Mouse (Mus musculus): ENCODE results near the gene Nacc1. TPM values are rescaled to one million over a fixed set of nuclear protein-coding genes. Genes with fewer than 3 reads are reported as not detected.
A peak's percentile ranks its signal among the peaks of the same experiment; 100 is the strongest.

The Nacc1 gene
- total and polyA plus RNA-seq, 2 experiments = 5.3 to 32.6 TPM

GRCm38 (mm10) chr8:84657680-84658079 is 30.0 kb downstream of the Nacc1 start:
- TF ChIP-seq CTCF (IDR thresholded peaks at IDR 0.05; ENCODE audit: low read depth, low read length) (no peak), POLR2A (IDR thresholded peaks at IDR 0.05; ENCODE audit: extremely low read depth, insufficient read depth, low read length) (no peak)
- 92% methylated on average over 4 of the region's 4 CpGs for WGBS
- H3K36me3 ChIP-seq (ENCODE audit: control insufficient read depth, insufficient read depth, low read length) = no peaks in the 10 kb centered on the region
- no peaks in the 10 kb centered on the region for H3K27me3 ChIP-seq (ENCODE audit: control insufficient read depth, insufficient read depth, low read length)
- no peak overlapping the region for H3K9ac ChIP-seq (ENCODE audit: low read depth, low read length)
- 0 out of 2 replicates have a peak, but pooled peaks cover 7% of the 10 kb centered on the region for H3K79me2 ChIP-seq (ENCODE audit: control insufficient read depth, insufficient read depth, low read length)
- H3K4me3 ChIP-seq (ENCODE audit: insufficient read depth, low read depth, low read length) = no peak overlapping the region
- no peak overlapping the region for H3K27ac ChIP-seq (replicated peaks; ENCODE audit: insufficient read depth, low read depth, low read length)
- no peak for DNase-seq (ENCODE audit: extremely low read depth, low read depth, low spot score)
- peaks cover 8% of the 10 kb centered on the region for H3K4me1 ChIP-seq (ENCODE audit: control insufficient read depth, insufficient read depth, low read length)

- DNase-seq (ENCODE audit: extremely low read depth, low read depth, low spot score) = no peak
- H3K9ac ChIP-seq (ENCODE audit: low read depth, low read length) = no peak overlapping the region
- no peaks in the 10 kb centered on the region for H3K36me3 ChIP-seq (ENCODE audit: control insufficient read depth, insufficient read depth, low read length)
- H3K4me1 ChIP-seq (ENCODE audit: control insufficient read depth, insufficient read depth, low read length) = peaks cover 8% of the 10 kb centered on the region
- TF ChIP-seq CTCF (IDR thresholded peaks at IDR 0.05; ENCODE audit: low read depth, low read length) = no peak
- TF ChIP-seq POLR2A (IDR thresholded peaks at IDR 0.05; ENCODE audit: extremely low read depth, insufficient read depth, low read length) = no peak
- no peak overlapping the region for H3K4me3 ChIP-seq (ENCODE audit: insufficient read depth, low read depth, low read length)
- H3K27ac ChIP-seq (replicated peaks; ENCODE audit: insufficient read depth, low read depth, low read length) = no peak overlapping the region; the same call in 1 of the 2 replicates
- 0 out of 2 replicates have a peak, but pooled peaks cover 5% of the 10 kb centered on the region for H3K79me2 ChIP-seq (ENCODE audit: control insufficient read depth, insufficient read depth, low read length)
- H3K27me3 ChIP-seq (ENCODE audit: control insufficient read depth, insufficient read depth, low read length) = no peaks in the 10 kb centered on the region
Measured at GRCm38 (mm10) chr8:84657203-84657602, 30.5 kb downstream of the Nacc1 start.

GRCm38 (mm10) chr8:84656641-84657126 is 31.0 kb downstream of the Nacc1 start:
- peak; percentile 88 for DNase-seq (ENCODE audit: extremely low read depth, low read depth, low spot score)
- H3K79me2 ChIP-seq (ENCODE audit: control insufficient read depth, insufficient read depth, low read length) = no peaks in the 10 kb centered on the region
- peak overlapping the region; percentile 59 for H3K27ac ChIP-seq (replicated peaks; ENCODE audit: insufficient read depth, low read depth, low read length)
- H3K36me3 ChIP-seq (ENCODE audit: control insufficient read depth, insufficient read depth, low read length) = no peaks in the 10 kb centered on the region
- 1% methylated on average over 23 of the region's 23 CpGs for WGBS
- peak overlapping the region; percentile 57 for H3K4me3 ChIP-seq (ENCODE audit: insufficient read depth, low read depth, low read length)
- H3K4me1 ChIP-seq (ENCODE audit: control insufficient read depth, insufficient read depth, low read length) = peaks cover 8% of the 10 kb centered on the region
- H3K9ac ChIP-seq (ENCODE audit: low read depth, low read length) = peak overlapping the region; percentile 62
- no peaks in the 10 kb centered on the region for H3K27me3 ChIP-seq (ENCODE audit: control insufficient read depth, insufficient read depth, low read length)
- TF ChIP-seq CTCF (IDR thresholded peaks at IDR 0.05; ENCODE audit: low read depth, low read length) (no peak), POLR2A (IDR thresholded peaks at IDR 0.05; ENCODE audit: extremely low read depth, insufficient read depth, low read length) (peak; percentile 54; the same call in 1 of the 2 replicates)

- no peak for DNase-seq (ENCODE audit: extremely low read depth, low read depth, low spot score)
- H3K9ac ChIP-seq (ENCODE audit: low read depth, low read length) = peak overlapping the region; percentile 62
- no peaks in the 10 kb centered on the region for H3K27me3 ChIP-seq (ENCODE audit: control insufficient read depth, insufficient read depth, low read length)
- peaks cover 10% of the 10 kb centered on the region for H3K4me1 ChIP-seq (ENCODE audit: control insufficient read depth, insufficient read depth, low read length)
- 42% methylated on average over 10 of the region's 10 CpGs for WGBS
- H3K27ac ChIP-seq (replicated peaks; ENCODE audit: insufficient read depth, low read depth, low read length) = peak overlapping the region; percentile 59
- TF ChIP-seq POLR2A (IDR thresholded peaks at IDR 0.05; ENCODE audit: extremely low read depth, insufficient read depth, low read length) = no peak
- TF ChIP-seq CTCF (IDR thresholded peaks at IDR 0.05; ENCODE audit: low read depth, low read length) = no peak
- no peaks in the 10 kb centered on the region for H3K79me2 ChIP-seq (ENCODE audit: control insufficient read depth, insufficient read depth, low read length)
- H3K36me3 ChIP-seq (ENCODE audit: control insufficient read depth, insufficient read depth, low read length) = no peaks in the 10 kb centered on the region
- H3K4me3 ChIP-seq (ENCODE audit: insufficient read depth, low read depth, low read length) = peak overlapping the region; percentile 57; the same call in 1 of the 2 replicates
Measured at GRCm38 (mm10) chr8:84656191-84656525, 31.5 kb downstream of the Nacc1 start.

- DNase-seq (ENCODE audit: extremely low read depth, low read depth, low spot score) = no peak
- Histone ChIP-seq H3K79me2 (ENCODE audit: control insufficient read depth, insufficient read depth, low read length) (no peaks in the 10 kb centered on the region), H3K27me3 (ENCODE audit: control insufficient read depth, insufficient read depth, low read length) (no peaks in the 10 kb centered on the region), H3K4me1 (ENCODE audit: control insufficient read depth, insufficient read depth, low read length) (peaks cover 12% of the 10 kb centered on the region), H3K36me3 (ENCODE audit: control insufficient read depth, insufficient read depth, low read length) (no peaks in the 10 kb centered on the region), H3K9ac (ENCODE audit: low read depth, low read length) (peak overlapping the region; percentile 62; the same call in 1 of the 2 replicates), H3K4me3 (ENCODE audit: insufficient read depth, low read depth, low read length) (peak overlapping the region; percentile 57), H3K27ac (replicated peaks; ENCODE audit: insufficient read depth, low read depth, low read length) (peak overlapping the region; percentile 59; the same call in 1 of the 2 replicates)
- TF ChIP-seq POLR2A (IDR thresholded peaks at IDR 0.05; ENCODE audit: extremely low read depth, insufficient read depth, low read length) (no peak), CTCF (IDR thresholded peaks at IDR 0.05; ENCODE audit: low read depth, low read length) (no peak)
- 59% methylated on average over 15 of the region's 15 CpGs for WGBS
Measured at GRCm38 (mm10) chr8:84655336-84656190, 32.1 kb downstream of the Nacc1 start.

- 57% methylated on average over 4 of the region's 4 CpGs for WGBS
- no peak overlapping the region for H3K4me3 ChIP-seq (ENCODE audit: insufficient read depth, low read depth, low read length)
- TF ChIP-seq CTCF (IDR thresholded peaks at IDR 0.05; ENCODE audit: low read depth, low read length) (no peak), POLR2A (IDR thresholded peaks at IDR 0.05; ENCODE audit: extremely low read depth, insufficient read depth, low read length) (no peak)
- peaks cover 13% of the 10 kb centered on the region for H3K4me1 ChIP-seq (ENCODE audit: control insufficient read depth, insufficient read depth, low read length)
- no peak for DNase-seq (ENCODE audit: extremely low read depth, low read depth, low spot score)
- H3K9ac ChIP-seq (ENCODE audit: low read depth, low read length) = no peak overlapping the region
- H3K36me3 ChIP-seq (ENCODE audit: control insufficient read depth, insufficient read depth, low read length) = no peaks in the 10 kb centered on the region
- no peaks in the 10 kb centered on the region for H3K27me3 ChIP-seq (ENCODE audit: control insufficient read depth, insufficient read depth, low read length)
- no peak overlapping the region for H3K27ac ChIP-seq (replicated peaks; ENCODE audit: insufficient read depth, low read depth, low read length)
- H3K79me2 ChIP-seq (ENCODE audit: control insufficient read depth, insufficient read depth, low read length) = no peaks in the 10 kb centered on the region
Measured at GRCm38 (mm10) chr8:84654597-84654996, 33.1 kb downstream of the Nacc1 start.

Data from liver, adult 2 months (tissue).